Mouse (Mus musculus): ENCODE measurements around the gene Hs3st3a1. TPM values are rescaled to one million over a fixed set of nuclear protein-coding genes. Genes with fewer than 3 reads are reported as not detected.
A peak's percentile ranks its signal among the peaks of the same experiment; 100 is the strongest.

The Hs3st3a1 gene
- 0.83 TPM for polyA plus RNA-seq (2012; fragmentation: generic; extraction: Trizol)
- long read RNA-seq, experiment 1, partial matches to known transcripts, result 0 of 1 reads
- long read RNA-seq, experiment 1, other reads (novel, unspliced or antisense), result 1 of 1 reads
- long read RNA-seq, experiment 2, partial matches to known transcripts, result 0 of 3 reads
- long read RNA-seq, experiment 2, other reads (novel, unspliced or antisense), result 1 of 3 reads

DNA sequence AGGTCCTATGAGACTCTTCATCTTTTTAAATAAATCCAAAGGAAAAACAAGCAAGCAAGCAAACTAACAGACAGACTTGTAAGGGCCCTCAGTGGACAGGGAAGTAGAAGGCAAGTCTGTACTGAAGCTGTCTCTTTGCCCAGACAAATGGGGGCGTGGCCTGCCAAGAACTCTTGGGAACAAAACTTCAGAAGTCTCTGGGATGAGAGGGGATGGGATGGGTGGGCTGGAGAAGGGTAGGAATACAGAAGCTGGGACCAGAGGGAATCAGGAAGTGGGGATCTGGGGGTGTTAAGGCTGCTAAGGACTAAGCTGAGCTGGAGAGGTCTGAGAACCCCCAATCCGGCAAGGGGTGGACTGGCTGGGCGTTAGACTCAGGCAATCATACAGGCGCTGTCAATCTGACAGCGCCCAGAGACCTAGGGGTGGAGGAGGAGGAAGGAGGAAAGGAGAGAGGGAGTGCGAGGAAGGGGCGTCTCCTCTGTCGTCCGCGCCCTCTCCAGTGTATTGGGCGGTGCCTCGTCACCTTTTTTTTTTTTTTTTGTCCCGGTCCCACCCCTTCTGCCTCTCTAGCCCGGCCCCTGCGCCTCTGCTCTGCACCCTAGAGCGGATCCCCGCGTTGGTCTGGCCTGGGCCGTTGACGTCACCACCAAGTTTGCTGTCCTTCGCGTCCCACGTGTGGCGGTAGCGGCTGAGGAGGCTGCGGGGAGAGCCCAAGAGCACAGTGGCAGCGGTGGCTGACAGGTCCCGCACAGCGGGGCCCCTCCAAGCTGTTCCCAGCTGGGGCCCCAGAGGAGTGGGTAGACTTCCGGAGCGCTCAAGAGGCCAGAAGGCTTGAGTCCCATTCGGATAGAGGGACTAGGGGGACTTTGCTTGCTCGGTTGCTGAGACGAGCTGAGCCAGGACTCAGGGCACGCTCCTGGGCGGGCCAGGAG is at the start of gene Hs3st3a1:
Gene Hs3st3a1, plus strand, starts transcription at position 722 of the 935 bp plus-strand sequence.
- no peak for TF ChIP-seq CEBPB (IDR thresholded peaks at IDR 0.05; ENCODE audit: low read depth)
- TF ChIP-seq MAX (IDR thresholded peaks at IDR 0.05), result peak; percentile 88
- peak; percentile 22 for TF ChIP-seq USF1 (IDR thresholded peaks at IDR 0.05; ENCODE audit: low read depth)
- no peak for TF ChIP-seq CTCF (IDR thresholded peaks at IDR 0.05; ENCODE audit: control insufficient read depth, insufficient read depth, insufficient read length)
- peak within 1 kb of the TSS; percentile 59 for H3K4me3 ChIP-seq (ENCODE audit: insufficient read depth, poor library complexity, severe bottlenecking)
- no peaks in the 10 kb centered on the region for H3K27me3 ChIP-seq (ENCODE audit: control insufficient read depth, insufficient read depth, insufficient read length)
- H3K79me3 ChIP-seq (ENCODE audit: low read depth), result peaks cover 5% of the 10 kb centered on the region
- peaks cover 24% of the 10 kb centered on the region for H3K79me2 ChIP-seq (ENCODE audit: control insufficient read depth, insufficient read depth)
- peaks cover 3% of the 10 kb centered on the region for H3K36me3 ChIP-seq (ENCODE audit: control insufficient read depth, insufficient read depth)
- H3ac ChIP-seq (ENCODE audit: control insufficient read depth, insufficient read length, low read depth), result peak within 1 kb of the TSS; percentile 89

DNA sequence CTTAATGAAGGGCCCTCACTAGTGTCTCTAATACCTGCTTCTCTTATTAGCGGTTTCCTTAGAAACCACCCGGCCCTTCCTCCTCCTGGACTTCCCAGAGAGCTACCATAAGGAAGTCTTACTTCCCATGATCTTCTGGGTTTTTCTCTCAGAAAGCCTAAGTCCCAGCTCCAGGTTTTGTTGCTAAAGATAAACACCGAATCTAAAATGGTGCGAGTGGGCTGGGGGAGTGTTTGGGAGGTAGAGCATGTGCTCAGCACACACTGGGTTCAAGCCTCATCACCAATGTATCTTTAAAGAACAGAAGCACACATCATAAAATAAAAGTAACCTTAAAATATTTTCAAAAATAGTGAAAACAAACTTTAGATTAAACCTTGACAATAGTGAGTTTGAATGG is 48.8 kb upstream of the Hs3st3a1 start:
- Histone ChIP-seq H3K79me2 (ENCODE audit: control insufficient read depth, insufficient read depth) (no peaks in the 10 kb centered on the region), H3K4me3 (ENCODE audit: insufficient read depth, poor library complexity, severe bottlenecking) (no peak overlapping the region), H3ac (ENCODE audit: control insufficient read depth, insufficient read length, low read depth) (no peak overlapping the region), H3K27me3 (ENCODE audit: control insufficient read depth, insufficient read depth, insufficient read length) (no peaks in the 10 kb centered on the region), H3K79me3 (ENCODE audit: low read depth) (no peaks in the 10 kb centered on the region), H3K36me3 (ENCODE audit: control insufficient read depth, insufficient read depth) (no peaks in the 10 kb centered on the region)
- TF ChIP-seq FOSL1 (IDR thresholded peaks at IDR 0.05; ENCODE audit: insufficient read depth, low read length, poor library complexity, severe bottlenecking) (no peak), CTCF (IDR thresholded peaks at IDR 0.05; ENCODE audit: control insufficient read depth, insufficient read depth, insufficient read length) (no peak), MAX (IDR thresholded peaks at IDR 0.05) (no peak), MYOD1 (IDR thresholded peaks at IDR 0.05; ENCODE audit: control insufficient read depth, insufficient read length, low read depth) (no peak), CEBPB (IDR thresholded peaks at IDR 0.05; ENCODE audit: low read depth) (no peak), USF1 (IDR thresholded peaks at IDR 0.05; ENCODE audit: low read depth) (no peak), MYOG (IDR thresholded peaks at IDR 0.05; ENCODE audit: control insufficient read depth, extremely low read depth, insufficient read length) (no peak)

DNA sequence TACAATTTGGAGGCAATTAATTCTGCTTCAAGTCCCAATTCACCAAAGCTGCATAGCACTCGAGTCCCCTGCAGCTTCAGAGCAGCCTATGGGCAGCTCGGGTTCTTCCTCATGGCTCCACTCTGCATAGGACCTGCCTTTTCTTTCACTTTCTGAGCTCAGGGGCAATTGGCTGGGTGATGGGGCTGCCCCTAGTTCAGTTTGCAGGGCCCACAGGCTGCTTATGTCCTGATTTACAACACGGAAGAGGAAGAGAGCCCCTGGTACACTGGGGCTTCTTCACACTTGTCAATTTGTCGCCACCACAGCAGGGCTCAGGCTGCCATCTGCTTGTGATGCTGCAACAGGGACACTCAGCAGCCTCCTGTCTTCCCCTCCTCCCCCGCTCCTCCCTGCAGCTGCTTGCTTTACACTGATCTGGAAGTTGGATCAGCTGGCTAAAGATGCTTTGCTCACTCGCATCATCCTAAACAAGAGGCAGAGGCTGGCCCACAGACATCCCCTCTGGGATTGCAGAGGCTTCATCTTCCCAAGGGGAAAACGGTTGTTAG is 38.7 kb upstream of the Hs3st3a1 start:
- Histone ChIP-seq H3ac (ENCODE audit: control insufficient read depth, insufficient read length, low read depth) (no peak overlapping the region), H3K4me3 (ENCODE audit: insufficient read depth, poor library complexity, severe bottlenecking) (no peak overlapping the region), H3K27me3 (ENCODE audit: control insufficient read depth, insufficient read depth, insufficient read length) (peaks cover 6% of the 10 kb centered on the region), H3K79me3 (ENCODE audit: low read depth) (no peaks in the 10 kb centered on the region), H3K79me2 (ENCODE audit: control insufficient read depth, insufficient read depth) (no peaks in the 10 kb centered on the region), H3K36me3 (ENCODE audit: control insufficient read depth, insufficient read depth) (no peaks in the 10 kb centered on the region)
- no peak for TF ChIP-seq MYOG (IDR thresholded peaks at IDR 0.05; ENCODE audit: control insufficient read depth, extremely low read depth, insufficient read length)
- no peak for TF ChIP-seq MAX (IDR thresholded peaks at IDR 0.05)
- no peak for TF ChIP-seq MYOD1 (IDR thresholded peaks at IDR 0.05; ENCODE audit: control insufficient read depth, insufficient read length, low read depth)
- no peak for TF ChIP-seq FOSL1 (IDR thresholded peaks at IDR 0.05; ENCODE audit: insufficient read depth, low read length, poor library complexity, severe bottlenecking)
- TF ChIP-seq USF1 (IDR thresholded peaks at IDR 0.05; ENCODE audit: low read depth), result no peak
- no peak for TF ChIP-seq CEBPB (IDR thresholded peaks at IDR 0.05; ENCODE audit: low read depth)
- TF ChIP-seq CTCF (IDR thresholded peaks at IDR 0.05; ENCODE audit: control insufficient read depth, insufficient read depth, insufficient read length), result no peak

- no peaks in the 10 kb centered on the region for H3K79me2 ChIP-seq (ENCODE audit: control insufficient read depth, insufficient read depth)
- H3K36me3 ChIP-seq (ENCODE audit: control insufficient read depth, insufficient read depth), result no peaks in the 10 kb centered on the region
- peaks cover 6% of the 10 kb centered on the region for H3K27me3 ChIP-seq (ENCODE audit: control insufficient read depth, insufficient read depth, insufficient read length)
These were observed 38.2 kb upstream of the Hs3st3a1 start for GRCm38 (mm10) chr11:64396949-64397348.

GRCm38 (mm10) chr11:64397612-64398011 is 37.5 kb upstream of the Hs3st3a1 start:
- no peaks in the 10 kb centered on the region for H3K36me3 ChIP-seq (ENCODE audit: control insufficient read depth, insufficient read depth)
- H3ac ChIP-seq (ENCODE audit: control insufficient read depth, insufficient read length, low read depth), result no peak overlapping the region
- H3K79me3 ChIP-seq (ENCODE audit: low read depth), result no peaks in the 10 kb centered on the region
- H3K4me3 ChIP-seq (ENCODE audit: insufficient read depth, poor library complexity, severe bottlenecking), result no peak overlapping the region
- H3K79me2 ChIP-seq (ENCODE audit: control insufficient read depth, insufficient read depth), result no peaks in the 10 kb centered on the region
- no peak for TF ChIP-seq FOSL1 (IDR thresholded peaks at IDR 0.05; ENCODE audit: insufficient read depth, low read length, poor library complexity, severe bottlenecking)
- no peak for TF ChIP-seq MAX (IDR thresholded peaks at IDR 0.05)
- no peak for TF ChIP-seq MYOD1 (IDR thresholded peaks at IDR 0.05; ENCODE audit: control insufficient read depth, insufficient read length, low read depth)
- TF ChIP-seq CEBPB (IDR thresholded peaks at IDR 0.05; ENCODE audit: low read depth), result no peak
- TF ChIP-seq CTCF (IDR thresholded peaks at IDR 0.05; ENCODE audit: control insufficient read depth, insufficient read depth, insufficient read length), result no peak
- peaks cover 6% of the 10 kb centered on the region for H3K27me3 ChIP-seq (ENCODE audit: control insufficient read depth, insufficient read depth, insufficient read length)

More at GRCm38 (mm10) chr11:64396949-64397348, 38.2 kb upstream of the Hs3st3a1 start:
- no peak overlapping the region for H3K4me3 ChIP-seq (ENCODE audit: insufficient read depth, poor library complexity, severe bottlenecking)
- no peak for TF ChIP-seq USF1 (IDR thresholded peaks at IDR 0.05; ENCODE audit: low read depth)
- no peak for TF ChIP-seq FOSL1 (IDR thresholded peaks at IDR 0.05; ENCODE audit: insufficient read depth, low read length, poor library complexity, severe bottlenecking)
- TF ChIP-seq MYOD1 (IDR thresholded peaks at IDR 0.05; ENCODE audit: control insufficient read depth, insufficient read length, low read depth), result no peak
- no peak for TF ChIP-seq CEBPB (IDR thresholded peaks at IDR 0.05; ENCODE audit: low read depth)
- TF ChIP-seq CTCF (IDR thresholded peaks at IDR 0.05; ENCODE audit: control insufficient read depth, insufficient read depth, insufficient read length), result no peak
- no peak for TF ChIP-seq MYOG (IDR thresholded peaks at IDR 0.05; ENCODE audit: control insufficient read depth, extremely low read depth, insufficient read length)
- no peak for TF ChIP-seq MAX (IDR thresholded peaks at IDR 0.05)
- no peak overlapping the region for H3ac ChIP-seq (ENCODE audit: control insufficient read depth, insufficient read length, low read depth)
- H3K79me3 ChIP-seq (ENCODE audit: low read depth), result no peaks in the 10 kb centered on the region
